Mouse (Mus musculus) heart, adult 2 months (tissue): ENCODE measurements around the gene Ptges3l.

ENCODE experiments used
- CTCF ChIP-seq: fragments of 200-600 bp; IDR thresholded peaks from 2 replicates; pipeline ENCODE4 v1.8.1; 2022; ENCODE audit warnings: antibody characterized with exemption, mild to moderate bottlenecking, moderate library complexity
- POLR2A ChIP-seq: fragments of 200-500 bp; IDR thresholded peaks from 2 replicates; pipeline ENCODE4 v1.6.1; 2011; ENCODE audit warnings: mild to moderate bottlenecking, low read depth, low read length, control low read depth; ENCODE audit not compliant: insufficient read depth

DNA sequence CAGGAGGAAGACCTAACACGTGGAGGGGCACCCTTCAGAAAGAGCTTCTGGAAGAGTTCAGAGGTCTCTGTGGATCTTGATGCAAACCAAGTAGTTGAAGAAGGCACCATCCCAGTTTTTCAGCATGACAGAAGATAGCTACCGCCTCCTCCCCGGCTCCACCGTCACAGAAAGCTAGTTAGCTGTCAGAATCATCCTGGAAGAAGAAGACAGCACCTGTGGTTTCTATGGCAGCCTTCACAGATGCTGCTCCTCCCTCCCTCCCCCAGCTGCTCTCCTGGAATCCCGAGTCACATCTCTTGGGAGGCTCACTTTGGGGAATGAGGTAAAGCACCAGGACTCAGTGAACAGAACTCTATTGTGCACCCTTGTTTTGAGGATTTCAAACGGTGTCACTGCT lies 6.1 kb downstream of the Ptges3l start:
- no peak for TF ChIP-seq CTCF
- TF ChIP-seq POLR2A: no peak
